Mouse (Mus musculus) embryo, embryonic 10.5 days (tissue): ENCODE results near the gene Hoxc4.

Experiments
- DNase-seq: peaks from one replicate; pipeline ENCODE4 v3.0.0-alpha.2; 2015; ENCODE audit warnings: low spot score

Gene Hoxc4

GRCm38 (mm10) chr15:103011928-103012486 lies 6.7 kb upstream of the Hoxc4 start:
- DNase-seq = peak; percentile 58

- peak; percentile 89 for DNase-seq
Measured at GRCm38 (mm10) chr15:103013238-103013984, 5.3 kb upstream of the Hoxc4 start.

- DNase-seq = peak; percentile 84
Measured at GRCm38 (mm10) chr15:103014166-103015008, 4.3 kb upstream of the Hoxc4 start.

- no peak for DNase-seq
Measured at GRCm38 (mm10) chr15:103015009-103015399, 3.7 kb upstream of the Hoxc4 start.

- DNase-seq = no peak
Measured at GRCm38 (mm10) chr15:103015406-103016166, 3.1 kb upstream of the Hoxc4 start.

- no peak for DNase-seq
Measured at GRCm38 (mm10) chr15:103020899-103021418, 2.2 kb downstream of the Hoxc4 start.

GRCm38 (mm10) chr15:103021544-103021943 lies 2.8 kb downstream of the Hoxc4 start:
- DNase-seq = no peak

GRCm38 (mm10) chr15:103024131-103024530 lies 5.4 kb downstream of the Hoxc4 start:
- DNase-seq = no peak

- DNase-seq = no peak
Measured at GRCm38 (mm10) chr15:103027266-103028235, 8.8 kb downstream of the Hoxc4 start.

GRCm38 (mm10) chr15:103028916-103029512 lies 10.3 kb downstream of the Hoxc4 start:
- DNase-seq = peak; percentile 71

GRCm38 (mm10) chr15:103030142-103030541 lies 11.4 kb downstream of the Hoxc4 start:
- peak; percentile 67 for DNase-seq

- DNase-seq = peak; percentile 46
Measured at GRCm38 (mm10) chr15:103032167-103032566, 13.4 kb downstream of the Hoxc4 start.

GRCm38 (mm10) chr15:103032646-103033575 lies 14.2 kb downstream of the Hoxc4 start:
- peak; percentile 82 for DNase-seq

- peak; percentile 71 for DNase-seq
Measured at GRCm38 (mm10) chr15:103034043-103034806, 15.5 kb downstream of the Hoxc4 start.

GRCm38 (mm10) chr15:103034807-103035547 lies 16.2 kb downstream of the Hoxc4 start:
- peak; percentile 78 for DNase-seq

GRCm38 (mm10) chr15:103035548-103035881 lies 16.8 kb downstream of the Hoxc4 start:
- peak; percentile 55 for DNase-seq

- DNase-seq = no peak
Measured at GRCm38 (mm10) chr15:103037579-103037978, 18.8 kb downstream of the Hoxc4 start.
